Mouse (Mus musculus): ENCODE measurements around the gene Tbc1d8. TPM values are rescaled to one million over a fixed set of nuclear protein-coding genes. Genes with fewer than 3 reads are reported as not detected.

Tbc1d8 gene
- polyA plus RNA-seq, 1 experiment from 2014 or later, result 18.0 TPM

- Histone ChIP-seq H3K36me3 (ENCODE audit: insufficient read depth, low read length) (no peaks in the 10 kb centered on the region), H3K9me3 (ENCODE audit: low read length) (no peaks in the 10 kb centered on the region), H3K4me2 (replicated peaks; ENCODE audit: low read depth, low read length) (no peak overlapping the region), H3K27ac (ENCODE audit: low read length) (0 out of 2 replicates have a peak overlapping the region, but pooled peaks have one; percentile 33), H3K4me3 (ENCODE audit: low read depth, low read length) (no peak overlapping the region), H3K4me1 (ENCODE audit: insufficient read depth, low read depth, low read length) (peaks cover 28% of the 10 kb centered on the region; the same call in 1 of the 2 replicates), H3K9ac (replicated peaks; ENCODE audit: low read depth) (no peak overlapping the region), H3K27me3 (replicated peaks; ENCODE audit: insufficient read depth, low read length) (no peaks in the 10 kb centered on the region)
- WGBS, result 54% methylated on average over 9 of the region's 9 CpGs
- DNase-seq (ENCODE audit: low spot score), result no peak
- TF ChIP-seq EP300 (IDR thresholded peaks at IDR 0.05), result peak; percentile 47; the same call in 1 of the 2 replicates
- no peak for TF ChIP-seq CTCF (IDR thresholded peaks at IDR 0.05)
- ATAC-seq, result no peak
These were observed 24.3 kb downstream of the Tbc1d8 start for GRCm38 (mm10) chr1:39454108-39454782.

GRCm38 (mm10) chr1:39452203-39452602 is 26.4 kb downstream of the Tbc1d8 start:
- 82% methylated on average over 4 of the region's 4 CpGs for WGBS
- ATAC-seq, result no peak
- no peaks in the 10 kb centered on the region for H3K36me3 ChIP-seq (ENCODE audit: insufficient read depth, low read length)
- H3K9ac ChIP-seq (replicated peaks; ENCODE audit: low read depth), result no peak overlapping the region
- TF ChIP-seq CTCF (IDR thresholded peaks at IDR 0.05) (no peak), EP300 (IDR thresholded peaks at IDR 0.05) (no peak)
- no peak overlapping the region for H3K27ac ChIP-seq (ENCODE audit: low read length)
- peaks cover 28% of the 10 kb centered on the region; the same call in 1 of the 2 replicates for H3K4me1 ChIP-seq (ENCODE audit: insufficient read depth, low read depth, low read length)
- no peak overlapping the region for H3K4me2 ChIP-seq (replicated peaks; ENCODE audit: low read depth, low read length)
- no peak for DNase-seq (ENCODE audit: low spot score)
- no peaks in the 10 kb centered on the region for H3K9me3 ChIP-seq (ENCODE audit: low read length)
- H3K27me3 ChIP-seq (replicated peaks; ENCODE audit: insufficient read depth, low read length), result no peaks in the 10 kb centered on the region
- H3K4me3 ChIP-seq (ENCODE audit: low read depth, low read length), result no peak overlapping the region

GRCm38 (mm10) chr1:39450069-39450728 is 28.4 kb downstream of the Tbc1d8 start:
- H3K4me2 ChIP-seq (replicated peaks; ENCODE audit: low read depth, low read length), result no peak overlapping the region
- H3K27ac ChIP-seq (ENCODE audit: low read length), result no peak overlapping the region
- TF ChIP-seq EP300 (IDR thresholded peaks at IDR 0.05) (no peak), CTCF (IDR thresholded peaks at IDR 0.05) (no peak)
- ATAC-seq (no peak), DNase-seq (ENCODE audit: low spot score) (no peak)
- no peak overlapping the region for H3K9ac ChIP-seq (replicated peaks; ENCODE audit: low read depth)
- 37% methylated on average over 6 of the region's 6 CpGs for WGBS
- H3K4me3 ChIP-seq (ENCODE audit: low read depth, low read length), result no peak overlapping the region
- peaks cover 15% of the 10 kb centered on the region; the same call in 1 of the 2 replicates for H3K4me1 ChIP-seq (ENCODE audit: insufficient read depth, low read depth, low read length)
- no peaks in the 10 kb centered on the region for H3K27me3 ChIP-seq (replicated peaks; ENCODE audit: insufficient read depth, low read length)
- no peaks in the 10 kb centered on the region for H3K9me3 ChIP-seq (ENCODE audit: low read length)
- no peaks in the 10 kb centered on the region for H3K36me3 ChIP-seq (ENCODE audit: insufficient read depth, low read length)

- WGBS, result 68% methylated on average over 12 of the region's 12 CpGs
- no peak overlapping the region for H3K9ac ChIP-seq (replicated peaks; ENCODE audit: low read depth)
- H3K27ac ChIP-seq (ENCODE audit: low read length), result no peak overlapping the region
- no peaks in the 10 kb centered on the region for H3K36me3 ChIP-seq (ENCODE audit: insufficient read depth, low read length)
- DNase-seq (ENCODE audit: low spot score) (no peak), ATAC-seq (no peak)
- no peaks in the 10 kb centered on the region for H3K9me3 ChIP-seq (ENCODE audit: low read length)
- no peak for TF ChIP-seq EP300 (IDR thresholded peaks at IDR 0.05)
- no peak for TF ChIP-seq CTCF (IDR thresholded peaks at IDR 0.05)
- H3K4me1 ChIP-seq (ENCODE audit: insufficient read depth, low read depth, low read length), result peaks cover 15% of the 10 kb centered on the region; the same call in 1 of the 2 replicates
- H3K4me2 ChIP-seq (replicated peaks; ENCODE audit: low read depth, low read length), result no peak overlapping the region
- no peaks in the 10 kb centered on the region for H3K27me3 ChIP-seq (replicated peaks; ENCODE audit: insufficient read depth, low read length)
- no peak overlapping the region for H3K4me3 ChIP-seq (ENCODE audit: low read depth, low read length)
These were observed 29.2 kb downstream of the Tbc1d8 start for GRCm38 (mm10) chr1:39449251-39449790.

- DNase-seq (ENCODE audit: low spot score) (no peak), ATAC-seq (no peak)
- 95% methylated on average over 5 of the region's 5 CpGs for WGBS
- Histone ChIP-seq H3K4me1 (ENCODE audit: insufficient read depth, low read depth, low read length) (peaks cover 12% of the 10 kb centered on the region; the same call in 1 of the 2 replicates), H3K4me3 (ENCODE audit: low read depth, low read length) (no peak overlapping the region), H3K9me3 (ENCODE audit: low read length) (no peaks in the 10 kb centered on the region), H3K9ac (replicated peaks; ENCODE audit: low read depth) (no peak overlapping the region), H3K27ac (ENCODE audit: low read length) (no peak overlapping the region), H3K36me3 (ENCODE audit: insufficient read depth, low read length) (no peaks in the 10 kb centered on the region), H3K27me3 (replicated peaks; ENCODE audit: insufficient read depth, low read length) (no peaks in the 10 kb centered on the region), H3K4me2 (replicated peaks; ENCODE audit: low read depth, low read length) (no peak overlapping the region)
- TF ChIP-seq CTCF (IDR thresholded peaks at IDR 0.05), result no peak
- no peak for TF ChIP-seq EP300 (IDR thresholded peaks at IDR 0.05)
These were observed 29.7 kb downstream of the Tbc1d8 start for GRCm38 (mm10) chr1:39448819-39449218.

GRCm38 (mm10) chr1:39448238-39448637 is 30.3 kb downstream of the Tbc1d8 start:
- H3K9ac ChIP-seq (replicated peaks; ENCODE audit: low read depth), result no peak overlapping the region
- no peak overlapping the region for H3K27ac ChIP-seq (ENCODE audit: low read length)
- WGBS, result 61% methylated on average over 5 of the region's 5 CpGs
- TF ChIP-seq CTCF (IDR thresholded peaks at IDR 0.05), result no peak
- TF ChIP-seq EP300 (IDR thresholded peaks at IDR 0.05), result no peak
- H3K4me1 ChIP-seq (ENCODE audit: insufficient read depth, low read depth, low read length), result peaks cover 9% of the 10 kb centered on the region; the same call in 1 of the 2 replicates
- H3K4me3 ChIP-seq (ENCODE audit: low read depth, low read length), result no peak overlapping the region
- DNase-seq (ENCODE audit: low spot score) (no peak), ATAC-seq (no peak)
- no peaks in the 10 kb centered on the region for H3K27me3 ChIP-seq (replicated peaks; ENCODE audit: insufficient read depth, low read length)
- H3K9me3 ChIP-seq (ENCODE audit: low read length), result no peaks in the 10 kb centered on the region
- no peaks in the 10 kb centered on the region for H3K36me3 ChIP-seq (ENCODE audit: insufficient read depth, low read length)
- H3K4me2 ChIP-seq (replicated peaks; ENCODE audit: low read depth, low read length), result no peak overlapping the region
